Mouse (Mus musculus): ENCODE results near the gene Dtnb.

Gene Dtnb

GRCm38 (mm10) chr12:3773643-3774042 is 201.5 kb downstream of the Dtnb start:
- peak in 1 of 2 experiments; percentile 52 for DNase-seq (ENCODE audit: low spot score in 2 of 2)

GRCm38 (mm10) chr12:3776015-3776414 is 203.8 kb downstream of the Dtnb start:
- no peak for DNase-seq (ENCODE audit: low spot score in 2 of 2)

- no peak for DNase-seq (ENCODE audit: low spot score in 2 of 2)
Measured at GRCm38 (mm10) chr12:3777682-3778081, 205.5 kb downstream of the Dtnb start.

GRCm38 (mm10) chr12:3778286-3778685 is 206.1 kb downstream of the Dtnb start:
- no peak for DNase-seq (ENCODE audit: low spot score in 2 of 2)

GRCm38 (mm10) chr12:3779639-3780038 is 207.5 kb downstream of the Dtnb start:
- DNase-seq (ENCODE audit: low spot score in 2 of 2) = no peak

- DNase-seq (ENCODE audit: low spot score in 2 of 2) = peak; percentile 45 to 65
Measured at GRCm38 (mm10) chr12:3780405-3780891, 208.3 kb downstream of the Dtnb start.

- no peak for DNase-seq (ENCODE audit: low spot score in 2 of 2)
Measured at GRCm38 (mm10) chr12:3780931-3781471, 208.8 kb downstream of the Dtnb start.

- peak; percentile 76 to 80 for DNase-seq (ENCODE audit: low spot score in 2 of 2)
Measured at GRCm38 (mm10) chr12:3781482-3781881, 209.3 kb downstream of the Dtnb start.

GRCm38 (mm10) chr12:3783196-3783825 is 211.1 kb downstream of the Dtnb start:
- DNase-seq (ENCODE audit: low spot score in 2 of 2) = peak in 1 of 2 experiments; percentile 43

- DNase-seq (ENCODE audit: low spot score in 2 of 2) = no peak
Measured at GRCm38 (mm10) chr12:3784258-3784657, 212.1 kb downstream of the Dtnb start.

GRCm38 (mm10) chr12:3784729-3785128 is 212.5 kb downstream of the Dtnb start:
- no peak for DNase-seq (ENCODE audit: low spot score in 2 of 2)

- DNase-seq (ENCODE audit: low spot score in 2 of 2) = no peak
Measured at GRCm38 (mm10) chr12:3787041-3787440, 214.9 kb downstream of the Dtnb start.

GRCm38 (mm10) chr12:3787541-3787940 is 215.4 kb downstream of the Dtnb start:
- no peak for DNase-seq (ENCODE audit: low spot score in 2 of 2)

- DNase-seq (ENCODE audit: low spot score in 2 of 2) = no peak
Measured at GRCm38 (mm10) chr12:3788421-3789051, 216.4 kb downstream of the Dtnb start.

GRCm38 (mm10) chr12:3789626-3790185 is 217.5 kb downstream of the Dtnb start:
- DNase-seq (ENCODE audit: low spot score in 2 of 2) = no peak

GRCm38 (mm10) chr12:3791257-3791656 is 219.1 kb downstream of the Dtnb start:
- DNase-seq (ENCODE audit: low spot score in 2 of 2) = no peak

- peak; percentile 92 to 94 for DNase-seq (ENCODE audit: low spot score in 2 of 2)
Measured at GRCm38 (mm10) chr12:3791732-3792131, 219.6 kb downstream of the Dtnb start.

GRCm38 (mm10) chr12:3792248-3792647 is 220.1 kb downstream of the Dtnb start:
- no peak for DNase-seq (ENCODE audit: low spot score in 2 of 2)

GRCm38 (mm10) chr12:3795569-3795968 is 223.4 kb downstream of the Dtnb start:
- DNase-seq (ENCODE audit: low spot score in 2 of 2) = no peak

GRCm38 (mm10) chr12:3799551-3799950 is 227.4 kb downstream of the Dtnb start:
- DNase-seq (ENCODE audit: low spot score in 2 of 2) = no peak

GRCm38 (mm10) chr12:3805852-3806251 is 233.7 kb downstream of the Dtnb start, which contains the start of gene Dnmt3a:
Gene Dnmt3a (plus strand): TSS chr12:3806007.
- no peak for DNase-seq (ENCODE audit: low spot score in 2 of 2)

GRCm38 (mm10) chr12:3806271-3806684 is 234.1 kb downstream of the Dtnb start:
- peak in 1 of 2 experiments; percentile 54 for DNase-seq (ENCODE audit: low spot score in 2 of 2)

Data from right cerebral cortex, postnatal 36 days (tissue).